Comparison of ENCODE assay signal across 28 mouse cellular contexts in genomic region chr15:85798676-85799075, GRCm38 (mm10). TPM values are rescaled to one million over a fixed set of nuclear protein-coding genes. Genes with fewer than 3 reads are reported as not detected.
A peak's percentile ranks its signal among the peaks of the same experiment; 100 is the strongest.
DNase-seq lines count a peak whose midpoint lies in the region; ATAC-seq lines count a peak whose summit lies in the region.
"Had no signal": no experiment of that assay in that cellular context is flagged by ENCODE, and none has a peak within 500 bp of the region (broad histone marks: within the 10 kb centered on the region; RNA-seq: fewer than 3 reads in every experiment).

No protein-coding gene starts in this region.

- H3K27me3 ChIP-seq in heart, embryonic 14.5 days (ENCODE audit: control insufficient read depth, insufficient read depth, low read length): no peaks in the 10 kb centered on the region
- H3K27me3 ChIP-seq: embryonic facial prominence, embryonic 12.5 days; limb, embryonic 13.5 days; lung, embryonic 15.5 days; neural tube, embryonic 13.5 days; Patski had no signal

- DNase-seq in gastrocnemius, postnatal 14 days: peak; percentile 21
- no peak for DNase-seq in gastrocnemius, postnatal 10 days
- peak; percentile 39 for DNase-seq in gastrocnemius, postnatal 25 days
- peak; percentile 55 for DNase-seq in heart, postnatal 4 days
- DNase-seq in natural killer cell, adult 2 months (ENCODE audit: low spot score in 2 of 2): no peak
- no peak for DNase-seq in adrenal gland, postnatal 4 days (ENCODE audit: low spot score in 2 of 2)
- DNase-seq: adrenal gland, postnatal 10 days; cerebellum, adult 11-12 months; cerebellum, adult 9-11 months; embryo, embryonic 11 days; kidney, adult 11 months; lung, postnatal 36 days; right cerebral cortex, postnatal 4 days; thymus, postnatal 4 days had no signal

- H3K4me3 ChIP-seq in heart, embryonic 14.5 days (ENCODE audit: control insufficient read depth in 1 of 2, insufficient read depth in 1 of 2, low read depth in 1 of 2, low read length in 2 of 2): no peak overlapping the region
- H3K4me3 ChIP-seq: embryonic facial prominence, embryonic 12.5 days; left cerebral cortex, adult 2 months; limb, embryonic 13.5 days; lung, embryonic 15.5 days; myocyte; neural tube, embryonic 13.5 days had no signal

- 0 out of 2 replicates have a peak overlapping the region, but pooled peaks have one; percentile 11 for H3K9ac ChIP-seq in heart, embryonic 14.5 days (ENCODE audit: low read length)
- H3K9ac ChIP-seq: embryonic facial prominence, embryonic 12.5 days; hindbrain, embryonic 14.5 days; limb, embryonic 13.5 days; lung, embryonic 15.5 days; neural tube, embryonic 13.5 days had no signal

- intact Hi-C loops in gastrocnemius, postnatal 14 days (cut with DNase I; ENCODE audit: low total_unique reads): no loop called here

- no peak overlapping the region; a peak in 1 of 4 replicates for H3K27ac ChIP-seq in heart, embryonic 14.5 days (replicated peaks in 1 of 2; ENCODE audit: control insufficient read depth in 1 of 2, insufficient read depth in 1 of 2, low read depth in 2 of 2, low read length in 2 of 2)
- H3K27ac ChIP-seq: embryonic facial prominence, embryonic 12.5 days; hindbrain, embryonic 14.5 days; left cerebral cortex, adult 2 months; limb, embryonic 13.5 days; lung, embryonic 15.5 days; neural tube, embryonic 13.5 days had no signal

- peaks cover 6 to 7% of the 10 kb centered on the region in 2 experiments; a peak in 3 of 4 replicates for H3K4me1 ChIP-seq in heart, embryonic 14.5 days (ENCODE audit: control insufficient read depth in 2 of 2, insufficient read depth in 2 of 2, low read length in 2 of 2)
- H3K4me1 ChIP-seq: embryonic facial prominence, embryonic 12.5 days; limb, embryonic 13.5 days; lung, embryonic 15.5 days; neural tube, embryonic 13.5 days had no signal

- H3K36me3 ChIP-seq in heart, embryonic 14.5 days (ENCODE audit: control insufficient read depth, insufficient read depth, low read length): 0 out of 2 replicates have a peak, but pooled peaks cover 8% of the 10 kb centered on the region
- H3K36me3 ChIP-seq: embryonic facial prominence, embryonic 12.5 days; limb, embryonic 13.5 days; lung, embryonic 15.5 days; neural tube, embryonic 13.5 days had no signal

- WGBS in heart, embryonic 14.5 days: 68% methylated on average over 8 of the region's 8 CpGs

- H3K4me2 ChIP-seq in heart, embryonic 14.5 days (ENCODE audit: low read length): no peak overlapping the region
- H3K4me2 ChIP-seq: embryonic facial prominence, embryonic 12.5 days; hindbrain, embryonic 14.5 days; limb, embryonic 13.5 days; liver, embryonic 11.5 days; lung, embryonic 15.5 days; midbrain, embryonic 11.5 days; neural tube, embryonic 13.5 days had no signal

- no peak for ATAC-seq in heart, embryonic 14.5 days (ENCODE audit: insufficient number of reproducible peaks, insufficient read depth, low FRiP score, low read depth)
- ATAC-seq: forebrain, embryonic 14.5 days; Patski had no signal

- H3K9me3 ChIP-seq in heart, embryonic 14.5 days (ENCODE audit: control insufficient read depth, low read length): no peaks in the 10 kb centered on the region
- H3K9me3 ChIP-seq: embryonic facial prominence, embryonic 12.5 days; limb, embryonic 13.5 days; lung, embryonic 15.5 days; neural tube, embryonic 13.5 days had no signal

RNA-seq across cellular contexts. Expression of gene Cdpf1, which starts 12.8 kb away (rescaled TPM):
- 10 to 100 TPM; 30.6 to 32.4 TPM for total RNA-seq in gastrocnemius, postnatal 14 days (2021)
- 10 to 100 TPM; 27.5 to 30.7 TPM for total RNA-seq in gastrocnemius, postnatal 10 days (2021)
- total RNA-seq in gastrocnemius, postnatal 25 days (2021): 10 to 100 TPM; 34.0 to 43.9 TPM
- 47.7 and 53.5 TPM in 2 replicates for polyA plus RNA-seq in heart, embryonic 14.5 days (2014; fragmentation: Nextera tagmentation; extraction: Ambion mirVana)
- total RNA-seq in heart, postnatal 4 days (2021): 10 to 100 TPM; 37.9 to 45.1 TPM
- 10 to 100 TPM; 22.3 TPM for total RNA-seq in adrenal gland, postnatal 4 days (2021)

RNA-seq across cellular contexts. Expression of gene Pkdrej, which starts 22.9 kb away (rescaled TPM):
- under 1 TPM; 0.23 to 0.31 TPM for total RNA-seq in gastrocnemius, postnatal 14 days (2021)
- under 1 TPM; 0.20 to 0.31 TPM for total RNA-seq in gastrocnemius, postnatal 10 days (2021)
- total RNA-seq in gastrocnemius, postnatal 25 days (2021): under 1 TPM; 0.11 to 0.28 TPM
- 0.28 and 0.66 TPM in 2 replicates for polyA plus RNA-seq in heart, embryonic 14.5 days (2014; fragmentation: Nextera tagmentation; extraction: Ambion mirVana)
- 1 to 10 TPM; 2.5 to 2.8 TPM for total RNA-seq in heart, postnatal 4 days (2021)
- under 1 TPM; 0.45 to 0.48 TPM for total RNA-seq in adrenal gland, postnatal 4 days (2021)
- total RNA-seq: hematopoietic stem cell, adult 5-6 weeks; megakaryocyte, adult 5-6 weeks had no signal
- polyA plus RNA-seq: myocyte had no signal

RNA-seq across cellular contexts. Expression of gene Ttc38, which starts 33.4 kb away (rescaled TPM):
- total RNA-seq in gastrocnemius, postnatal 14 days (2021): 1 to 10 TPM; 4.4 to 5.1 TPM
- total RNA-seq in gastrocnemius, postnatal 10 days (2021): 1 to 10 TPM; 4.2 to 6.8 TPM
- 1 to 10 TPM; 2.8 to 3.6 TPM for total RNA-seq in gastrocnemius, postnatal 25 days (2021)
- polyA plus RNA-seq in heart, embryonic 14.5 days (2014; fragmentation: Nextera tagmentation; extraction: Ambion mirVana): 4.1 and 4.2 TPM in 2 replicates
- 1 to 10 TPM; 5.2 to 5.3 TPM for total RNA-seq in heart, postnatal 4 days (2021)
- total RNA-seq in adrenal gland, postnatal 4 days (2021): 10 to 100 TPM; 14.5 to 15.2 TPM

Comparison
In these comparisons a context has a peak if more than half of its experiments do, and no peak if none do; other contexts are left out.
1. DNase-seq: peak in gastrocnemius, postnatal 14 days (single experiment), gastrocnemius, postnatal 25 days (single experiment) and heart, postnatal 4 days (single experiment); none in gastrocnemius, postnatal 10 days (single experiment), natural killer cell, adult 2 months (0 of 2) and adrenal gland, postnatal 4 days (0 of 2).